Mouse (Mus musculus) large intestine, adult 2 months (tissue): ENCODE results near the gene Prim2. TPM values are rescaled to one million over a fixed set of nuclear protein-coding genes. Genes with fewer than 3 reads are reported as not detected.
"Not testable (repeated sequence)": the region's sequence is repeated elsewhere in the genome, so short reads cannot be mapped to it uniquely, and the experiment has no call there.

Experiments used
- DNase-seq: peaks from one replicate; pipeline ENCODE4 v3.0.0-alpha.2; 2012; ENCODE audit warnings: low read depth, low spot score
- WGBS: fragments of 180-500 bp; shearing (Covaris S2); methylation state at CpG from one replicate; pipeline ENCODE4 v1.1.7; 2018; 5-methylcytosine and 5-hydroxymethylcytosine counted together
- polyA plus RNA-seq: library from polyadenylated mRNA; depleted of rRNA; stranded (reverse); fragments of >200 nt; gene quantifications from 2 replicates; pipeline ENCODE4 v1.2.3, GENCODE M21; 2012

Prim2 gene
- polyA plus RNA-seq, 1 experiment = 7.4 TPM

DNA sequence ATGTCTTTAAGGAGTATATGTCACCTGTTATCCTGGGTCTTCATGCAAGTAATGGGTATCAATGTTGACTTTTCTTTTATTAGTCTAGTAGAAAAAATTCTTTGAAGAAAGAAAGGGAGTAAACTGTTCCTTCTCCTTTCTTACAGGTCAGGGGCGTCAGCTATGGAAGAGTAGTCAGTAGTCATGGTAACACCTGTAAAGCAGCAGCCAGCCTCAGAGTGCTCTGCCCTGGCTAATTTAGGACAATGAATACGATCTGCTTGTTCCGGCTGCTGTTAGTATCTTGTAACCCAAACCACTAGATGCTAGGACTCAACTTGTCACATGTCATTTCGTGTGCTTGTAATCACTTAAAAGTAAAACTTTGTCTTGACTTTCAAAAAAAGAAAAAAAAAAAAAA, 11.3 kb downstream of the Prim2 start:
- DNase-seq = no peak
- 83% methylated on average over 4 of the region's 4 CpGs for WGBS

DNA sequence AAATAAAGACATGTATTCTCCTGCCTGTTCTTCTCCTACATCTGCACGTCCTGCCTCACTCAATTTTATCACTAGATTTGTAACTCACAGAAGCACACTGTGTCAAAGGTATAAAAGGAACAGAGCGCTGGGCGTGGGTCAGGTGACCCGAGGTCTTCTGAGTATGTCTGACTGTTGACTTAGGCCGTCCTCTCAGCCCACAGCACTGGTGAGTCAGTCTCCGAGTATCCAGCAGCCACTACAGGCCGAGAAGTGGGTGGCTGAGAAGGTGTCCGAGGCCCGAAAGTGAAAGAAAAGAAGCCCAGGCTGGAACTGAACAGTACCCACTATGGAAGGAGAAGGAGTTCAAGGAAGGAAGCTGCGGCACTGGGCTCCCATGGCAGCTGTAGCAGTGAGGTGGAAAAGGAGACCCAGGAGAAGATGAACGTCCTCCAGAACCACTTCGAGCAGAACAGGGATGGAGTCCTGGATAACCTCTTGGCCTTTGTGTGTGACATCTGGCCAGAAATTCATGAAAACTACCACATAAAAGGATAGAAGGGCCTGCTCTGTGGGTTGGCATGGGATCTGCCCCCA, 11.9 kb downstream of the Prim2 start:
- WGBS = 75% methylated on average over 12 of the region's 12 CpGs

DNA sequence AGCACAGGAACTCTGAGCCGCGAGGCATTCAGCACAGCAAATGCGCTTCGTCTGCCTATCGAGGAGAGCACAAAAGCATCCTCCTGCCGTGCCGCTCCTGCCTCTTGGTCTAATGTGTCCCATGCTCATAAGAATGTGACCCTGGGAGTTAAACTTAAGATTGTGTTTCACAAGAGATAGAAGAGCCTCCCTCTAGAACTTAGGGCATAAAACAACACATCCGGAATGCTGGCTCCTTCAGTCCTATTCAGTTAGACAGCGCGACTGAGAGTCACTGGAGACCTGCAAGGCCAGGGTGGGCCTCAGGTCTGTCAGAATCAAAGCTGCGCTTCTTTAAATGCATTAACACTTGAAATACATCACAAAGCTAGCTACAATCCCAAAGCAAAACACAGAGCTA, 18.7 kb downstream of the Prim2 start:
- 96% methylated on average over 11 of the region's 11 CpGs for WGBS
- DNase-seq = no peak

More for the DNA sequence above, 11.9 kb downstream of the Prim2 start:
- DNase-seq = no peak

DNA sequence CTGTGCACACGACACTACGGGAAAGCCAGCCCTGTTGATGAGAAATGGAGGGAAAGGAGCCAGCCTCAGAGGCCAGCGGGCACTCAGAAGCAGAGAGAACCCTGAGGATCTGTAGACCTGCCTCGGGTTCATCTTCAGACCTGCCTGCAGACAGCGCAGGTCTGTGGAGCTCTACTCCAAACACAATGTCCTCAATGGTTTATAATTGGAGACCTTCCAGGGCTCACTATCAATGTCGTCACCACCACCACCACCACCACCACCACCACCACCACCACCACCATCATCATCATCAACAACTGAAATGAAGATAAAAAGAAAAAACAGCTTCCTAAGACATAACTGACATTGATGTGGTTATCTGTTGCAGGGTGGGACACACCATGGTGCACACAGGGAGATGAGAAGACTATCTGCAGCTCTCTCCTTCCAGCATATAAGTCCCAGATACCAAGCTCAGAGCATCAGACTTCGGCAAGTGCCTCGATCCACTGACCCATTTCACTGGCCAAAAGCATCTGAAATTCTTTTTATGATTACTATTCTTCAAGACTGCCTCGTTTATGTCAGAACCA, 20.0 kb downstream of the Prim2 start:
- DNase-seq = no peak

DNA sequence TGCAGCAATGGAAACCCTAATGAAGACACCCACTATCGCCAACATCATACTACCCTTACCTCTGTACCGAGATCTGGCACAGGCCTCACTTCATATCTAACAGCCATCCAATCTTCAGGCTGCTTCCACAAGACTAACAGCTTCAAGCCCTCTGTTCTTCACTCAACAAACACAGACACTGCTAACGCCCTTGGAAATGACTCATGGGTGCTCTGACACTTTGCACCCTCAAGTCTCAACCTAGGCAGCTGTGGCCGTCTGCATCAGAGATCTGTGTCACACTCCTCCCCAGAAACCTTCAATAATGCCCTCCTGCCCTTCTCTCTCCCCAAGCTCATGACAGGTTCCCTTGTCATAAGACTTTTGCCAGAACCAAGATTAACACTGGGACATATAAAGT, 20.6 kb downstream of the Prim2 start:
- DNase-seq = no peak
- WGBS = 77% methylated on average over 4 of the region's 4 CpGs

More for the DNA sequence above, 20.0 kb downstream of the Prim2 start:
- WGBS = 88% methylated on average over 9 of the region's 9 CpGs

DNA sequence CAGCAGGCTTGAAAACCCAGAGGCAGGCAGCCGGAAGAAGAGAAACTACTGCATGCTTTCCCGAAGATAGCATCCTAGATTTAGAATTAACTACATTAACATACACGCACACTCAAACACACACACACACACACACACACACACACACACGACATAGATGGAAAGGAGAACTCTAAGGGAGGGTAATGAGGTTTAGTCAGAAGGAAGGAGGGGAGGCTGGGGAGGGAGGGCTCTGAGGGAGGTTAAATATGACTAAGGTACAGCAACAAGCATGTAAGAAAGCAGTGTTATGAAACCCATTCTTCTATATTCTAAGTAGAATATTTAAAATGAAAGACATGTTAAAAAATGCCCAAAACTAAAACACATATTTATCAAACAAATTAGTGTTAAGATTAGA, 21.9 kb downstream of the Prim2 start:
- WGBS = 74% methylated on average over 4 of the region's 4 CpGs
- DNase-seq = no peak

DNA sequence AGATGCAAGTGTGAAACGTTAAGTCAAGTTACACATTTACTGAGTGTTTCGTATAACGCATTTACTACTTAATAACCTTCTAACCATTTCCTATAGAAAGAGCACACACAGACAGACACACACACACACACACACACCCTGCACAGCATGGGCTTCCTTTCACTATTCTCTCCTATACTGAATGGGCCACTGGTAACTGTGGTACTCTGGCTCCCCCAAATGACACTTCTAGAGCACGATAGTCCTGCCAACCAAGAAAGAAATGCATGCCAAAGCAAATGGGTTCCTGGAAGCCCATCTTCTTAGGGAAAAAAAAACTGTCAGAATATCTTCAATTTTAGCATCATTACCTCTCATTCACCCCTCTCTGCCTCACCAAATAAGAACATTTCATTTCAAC, 22.4 kb downstream of the Prim2 start:
- WGBS = 47% methylated on average over 4 of the region's 4 CpGs
- DNase-seq = no peak

DNA sequence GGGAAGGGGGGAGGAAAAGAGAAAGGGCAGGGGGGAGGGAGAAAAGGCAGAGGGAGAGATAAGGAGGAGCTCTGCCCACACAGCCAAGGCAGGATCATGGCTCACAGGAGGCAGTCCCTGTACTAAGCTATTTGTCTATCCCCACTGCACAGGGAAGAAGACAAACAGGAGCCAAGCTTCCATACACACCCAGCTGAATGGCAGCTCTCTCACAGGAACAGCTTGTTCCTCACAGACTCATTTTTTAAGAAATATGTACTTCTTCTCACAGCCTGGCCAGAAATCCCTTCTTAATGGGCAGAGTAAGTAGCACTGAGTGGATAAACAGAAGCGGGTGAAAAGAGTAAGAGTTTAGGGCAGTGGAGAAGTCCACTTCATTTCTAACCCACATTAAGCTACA, 23.9 kb downstream of the Prim2 start:
- no peak for DNase-seq
- 92% methylated on average over 1 of the region's 1 CpGs for WGBS

DNA sequence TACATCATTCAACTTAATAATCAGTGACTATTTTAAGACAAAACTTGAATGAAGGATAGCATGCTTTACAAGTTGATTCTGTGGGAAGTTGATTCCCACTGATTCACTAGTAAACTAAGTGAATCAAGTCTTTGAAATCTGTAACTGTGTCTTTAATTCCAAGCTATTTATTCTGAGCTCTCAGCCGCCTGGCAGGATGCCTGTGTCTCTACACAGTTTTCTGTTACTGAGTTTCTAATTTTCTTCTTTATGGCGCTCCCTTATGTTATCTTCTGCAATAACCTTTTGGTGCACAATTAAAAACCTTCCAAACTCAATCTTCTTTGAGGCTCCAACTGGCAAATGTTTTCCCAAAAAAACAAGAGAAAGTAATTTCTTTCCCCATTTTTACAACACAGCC, 28.5 kb downstream of the Prim2 start:
- WGBS = 79% methylated on average over 2 of the region's 2 CpGs
- DNase-seq = no peak

DNA sequence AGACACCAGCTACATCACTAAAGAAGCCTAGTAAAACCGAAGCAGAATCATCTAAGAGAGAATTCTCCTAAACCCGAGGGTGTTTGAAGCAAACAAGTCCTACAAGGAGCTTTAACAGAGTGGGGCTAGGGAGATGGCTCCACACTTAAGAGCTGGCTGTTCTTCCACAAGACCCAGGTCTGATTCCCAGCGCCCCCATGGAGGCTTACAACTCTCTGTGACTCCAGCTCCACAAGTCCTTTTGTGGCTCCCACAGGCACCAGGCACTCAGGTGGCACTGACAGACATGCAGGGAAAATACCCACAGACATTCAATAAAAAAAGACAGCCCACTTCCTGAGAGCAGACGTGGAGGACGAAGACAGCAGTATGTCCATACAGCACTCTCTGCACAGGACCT, 29.5 kb downstream of the Prim2 start:
- no peak for DNase-seq
- 92% methylated on average over 5 of the region's 5 CpGs for WGBS

DNA sequence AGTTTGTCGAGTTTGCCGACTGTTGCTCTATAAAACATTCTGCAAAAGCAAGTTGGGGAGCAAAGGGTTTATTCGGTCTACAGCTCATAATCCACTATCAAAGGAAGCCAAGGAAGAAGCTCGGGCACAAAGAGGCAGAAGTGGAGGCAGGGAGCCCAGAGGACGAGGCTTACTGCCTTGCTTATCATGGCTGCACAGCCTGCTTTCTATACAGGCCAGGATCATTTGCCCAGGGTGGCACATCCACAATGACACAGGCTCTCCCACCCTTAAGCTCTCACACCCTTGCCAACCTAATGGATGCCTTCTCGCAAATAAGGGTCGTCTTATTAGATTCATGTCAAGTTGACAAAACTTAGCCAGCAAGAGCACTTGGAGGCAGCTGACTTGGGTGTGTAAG, 30.4 kb downstream of the Prim2 start:
- no peak for DNase-seq
- WGBS = 93% methylated on average over 7 of the region's 7 CpGs

DNA sequence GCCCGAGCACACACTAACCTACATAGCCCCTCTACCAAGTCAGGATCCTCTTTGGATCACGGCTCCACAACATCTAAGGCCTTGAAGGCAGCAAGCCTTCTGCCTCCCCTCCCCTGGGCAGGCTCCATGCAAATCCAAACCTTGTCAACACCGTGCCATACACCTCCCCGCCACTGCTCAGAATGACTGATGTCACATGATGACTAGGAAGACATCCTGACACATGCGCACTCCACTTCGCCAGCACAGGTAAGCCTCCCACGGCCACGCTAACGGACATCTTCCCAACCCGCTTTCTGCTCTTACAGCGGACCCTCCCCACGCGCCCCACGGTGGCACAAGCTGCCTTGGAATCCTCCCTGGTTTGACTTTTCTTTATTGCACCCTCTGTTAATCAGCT, 31.8 kb downstream of the Prim2 start:
- 97% methylated on average over 14 of the region's 14 CpGs for WGBS
- DNase-seq = no peak

DNA sequence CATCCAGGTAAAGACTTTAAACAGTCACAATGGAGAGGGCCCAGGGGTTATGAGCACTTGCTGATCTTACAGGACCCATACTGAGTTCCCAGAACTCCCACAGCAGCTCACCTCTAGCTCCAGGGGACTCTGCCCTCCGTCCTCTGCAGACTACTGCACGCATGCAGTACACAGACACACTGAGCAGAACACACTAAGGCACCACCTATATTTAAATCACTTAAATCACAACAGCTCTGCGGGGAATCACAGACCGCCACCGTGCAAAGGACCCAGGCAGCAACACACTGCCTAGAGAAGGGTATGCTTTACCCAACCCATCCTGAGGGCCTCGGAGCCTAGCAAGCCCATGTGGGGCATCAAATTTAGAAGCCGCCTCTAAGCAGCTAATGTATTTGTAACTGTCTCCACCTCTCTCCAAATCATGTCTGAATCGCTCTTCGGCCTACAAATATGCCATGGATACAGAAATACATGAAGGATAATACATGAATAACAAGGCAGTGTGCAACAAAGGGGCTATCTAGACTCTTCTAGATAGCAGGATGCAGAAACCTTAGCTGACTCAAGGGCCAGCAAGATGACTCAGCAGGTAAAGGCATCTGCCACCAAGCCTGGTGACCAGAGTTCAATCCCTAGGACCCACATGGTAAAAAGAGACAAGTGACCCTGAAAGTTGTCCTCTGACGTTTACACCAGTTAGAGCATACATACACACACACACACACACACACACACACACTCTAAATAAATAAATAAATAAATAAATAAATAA, 33.0 kb downstream of the Prim2 start:
- no peak for DNase-seq
- WGBS = 93% methylated on average over 10 of the region's 10 CpGs

DNA sequence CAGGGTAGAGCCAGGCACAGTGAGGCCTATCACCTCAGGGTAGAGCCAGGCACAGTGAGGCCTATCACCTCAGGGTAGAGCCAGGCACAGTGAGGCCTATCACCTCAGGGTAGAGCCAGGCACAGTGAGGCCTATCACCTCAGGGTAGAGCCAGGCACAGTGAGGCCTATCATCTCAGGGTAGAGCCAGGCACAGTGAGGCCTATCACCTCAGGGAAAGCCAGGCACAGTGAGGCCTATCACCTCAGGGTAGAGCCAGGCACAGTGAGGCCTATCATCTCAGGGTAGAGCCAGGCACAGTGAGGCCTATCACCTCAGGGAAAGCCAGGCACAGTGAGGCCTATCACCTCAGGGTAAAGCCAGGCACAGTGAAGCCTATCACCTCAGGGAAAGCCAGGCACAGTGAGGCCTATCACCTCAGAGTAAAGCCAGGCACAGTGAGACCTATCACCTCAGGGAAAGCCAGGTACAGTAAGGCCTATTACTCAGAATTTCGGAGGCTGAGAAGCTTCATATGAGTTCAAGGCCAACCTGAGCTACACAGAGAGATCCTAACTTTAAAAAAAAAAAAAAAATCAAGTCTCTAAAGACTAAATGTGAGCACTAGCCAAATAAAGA, 38.5 kb downstream of the Prim2 start:
- not testable (repeated sequence) for DNase-seq
- 90% methylated on average over 1 of the region's 1 CpGs for WGBS

DNA sequence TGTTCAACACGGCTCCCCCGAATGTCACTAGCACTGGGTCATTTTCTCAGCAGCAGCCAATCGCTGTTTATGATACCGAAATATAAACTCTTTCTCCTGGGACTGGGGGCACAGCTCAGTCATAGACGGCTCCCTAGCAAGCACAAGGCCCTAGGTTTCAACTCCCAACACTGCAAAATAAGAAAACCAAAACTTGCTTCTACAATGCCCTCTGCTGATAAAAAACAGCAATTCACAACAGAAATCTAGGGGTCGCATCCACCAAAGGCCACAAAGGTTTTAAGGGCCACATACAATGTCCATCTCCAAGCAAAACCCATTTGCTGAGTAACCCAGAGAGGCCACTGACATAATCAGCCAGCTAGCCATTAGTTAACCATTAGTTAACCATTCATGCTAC, 41.8 kb downstream of the Prim2 start:
- WGBS = 84% methylated on average over 6 of the region's 6 CpGs
- no peak for DNase-seq

DNA sequence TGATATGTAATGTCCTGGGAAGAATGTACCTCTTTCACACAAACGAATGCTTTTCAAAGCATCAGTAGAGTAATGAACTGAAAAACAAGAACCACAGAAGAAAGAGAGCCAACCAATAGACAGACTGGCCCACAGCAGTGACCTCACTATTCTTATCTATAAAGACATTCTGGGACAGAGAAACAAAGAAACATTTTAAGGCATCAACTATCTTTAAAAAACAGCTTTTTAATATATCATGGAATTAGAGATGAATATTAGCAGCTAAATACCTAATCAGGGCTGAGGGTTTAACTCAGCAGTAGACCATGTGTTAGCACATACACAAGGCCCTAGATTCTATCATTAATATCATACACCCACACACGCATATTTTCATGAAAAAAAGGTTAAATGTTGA, 42.5 kb downstream of the Prim2 start:
- WGBS = 91% methylated on average over 2 of the region's 2 CpGs
- no peak for DNase-seq

DNA sequence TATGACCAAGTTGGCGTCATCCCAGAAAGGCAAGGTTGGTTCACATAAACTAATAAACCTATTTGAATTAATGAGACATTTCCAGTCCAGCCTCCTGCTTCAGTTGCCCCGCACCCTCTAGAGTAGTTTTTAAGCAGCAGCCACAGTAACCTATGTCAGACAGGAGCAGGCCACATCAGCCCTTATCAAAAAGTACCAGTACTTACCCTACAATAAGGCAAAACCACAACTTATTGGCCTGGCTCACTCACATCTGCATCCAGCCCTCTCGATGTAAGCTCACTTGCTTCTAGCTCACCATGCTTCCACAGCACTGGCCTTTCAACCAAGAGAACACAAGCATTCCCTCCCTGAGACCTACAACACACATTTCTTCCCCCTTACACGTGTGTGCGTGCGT, 44.7 kb downstream of the Prim2 start:
- WGBS = 98% methylated on average over 6 of the region's 6 CpGs
- DNase-seq = no peak

DNA sequence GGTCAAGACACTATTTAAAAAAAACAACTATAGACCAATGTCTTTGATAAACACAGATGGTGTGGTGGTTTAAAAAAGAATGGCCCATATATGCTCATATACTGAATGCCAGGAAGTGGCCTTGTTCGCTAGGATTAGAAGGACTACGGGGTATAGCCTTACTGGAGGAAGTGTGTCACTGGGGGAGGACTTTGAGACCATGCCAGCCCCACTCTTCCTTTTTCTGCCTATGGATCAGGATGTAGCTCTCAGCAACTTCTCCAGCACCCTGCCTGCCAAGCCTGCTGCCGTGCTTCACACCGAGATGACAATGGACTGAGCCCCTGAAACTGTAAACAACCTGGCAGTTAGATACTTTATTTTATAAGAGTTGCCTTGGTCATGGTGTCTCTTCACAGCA, 45.2 kb downstream of the Prim2 start:
- 81% methylated on average over 4 of the region's 4 CpGs for WGBS

DNA sequence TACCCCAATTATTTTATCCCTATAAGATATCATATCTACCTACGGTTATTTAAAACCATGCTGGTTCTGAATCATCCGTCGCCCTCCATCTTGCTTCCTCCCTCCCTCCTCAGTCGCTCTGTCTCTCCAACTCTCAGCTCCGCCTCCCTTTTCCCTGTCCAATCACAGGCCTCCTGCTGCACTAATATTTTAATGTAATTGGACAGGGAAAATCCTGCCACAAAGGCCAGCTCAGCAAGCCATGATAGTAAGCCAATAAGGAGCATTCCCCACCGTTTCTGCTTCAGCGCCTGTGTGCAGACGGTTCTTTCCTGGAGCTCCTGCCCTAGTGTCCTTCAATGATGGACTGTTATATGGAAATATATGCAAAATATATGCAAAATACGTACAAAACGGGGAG, 47.8 kb downstream of the Prim2 start:
- DNase-seq = no peak
- 92% methylated on average over 10 of the region's 10 CpGs for WGBS

More for the DNA sequence above, 45.2 kb downstream of the Prim2 start:
- no peak for DNase-seq

DNA sequence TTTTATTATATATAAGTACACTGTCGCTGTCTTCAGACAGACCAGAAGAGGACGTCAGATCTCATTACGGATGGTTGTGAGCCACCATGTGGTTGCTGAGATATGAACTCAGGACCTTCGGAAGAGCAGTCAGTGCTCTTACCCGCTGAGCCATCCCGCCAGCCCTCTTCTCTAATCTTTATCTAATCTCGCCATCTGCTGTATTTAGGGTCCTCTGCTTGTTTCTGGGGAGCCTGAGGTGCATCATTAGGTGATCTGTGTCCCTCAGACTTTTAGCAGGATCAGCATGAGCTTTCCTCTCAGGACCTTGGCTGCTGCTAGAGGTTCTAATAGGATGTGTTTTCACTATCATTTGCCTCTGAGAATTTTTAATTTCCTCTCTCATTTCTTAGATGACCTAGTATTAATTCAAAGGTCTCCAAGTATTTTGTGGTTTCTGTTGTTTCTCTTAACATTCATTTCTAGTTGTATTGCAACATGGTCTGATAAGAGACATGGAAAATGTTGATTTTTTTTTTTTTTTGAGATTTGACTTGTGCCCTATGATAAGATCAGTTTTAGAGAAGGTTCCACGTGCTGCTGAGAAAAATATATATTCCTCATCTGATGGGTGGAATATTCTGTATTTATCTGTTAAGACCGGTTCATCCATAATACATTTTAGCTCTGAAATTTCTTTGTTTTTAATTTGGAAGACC, 49.4 kb downstream of the Prim2 start:
- 95% methylated on average over 9 of the region's 9 CpGs for WGBS
- no peak for DNase-seq
